Mouse (Mus musculus): ENCODE measurements around the gene Scfd2.

Gene Scfd2

GRCm38 (mm10) chr5:74365408-74365807 lies 166.2 kb downstream of the Scfd2 start:
- no peak for DNase-seq

- no peak for DNase-seq
Observed at GRCm38 (mm10) chr5:74363296-74363695, 168.3 kb downstream of the Scfd2 start.

- DNase-seq: no peak
Observed at GRCm38 (mm10) chr5:74361531-74361930, 170.0 kb downstream of the Scfd2 start.

GRCm38 (mm10) chr5:74358033-74358432 lies 173.5 kb downstream of the Scfd2 start:
- DNase-seq: peak; percentile 19

GRCm38 (mm10) chr5:74355416-74356177 lies 176.0 kb downstream of the Scfd2 start:
- no peak for DNase-seq

GRCm38 (mm10) chr5:74350909-74351308 lies 180.7 kb downstream of the Scfd2 start:
- DNase-seq: no peak

GRCm38 (mm10) chr5:74348079-74348870 lies 183.3 kb downstream of the Scfd2 start:
- DNase-seq: peak; percentile 52

GRCm38 (mm10) chr5:74343045-74343444 lies 188.5 kb downstream of the Scfd2 start:
- DNase-seq: no peak

GRCm38 (mm10) chr5:74342557-74342956 lies 189.0 kb downstream of the Scfd2 start:
- no peak for DNase-seq

- peak; percentile 12 for DNase-seq
Observed at GRCm38 (mm10) chr5:74337491-74337890, 194.1 kb downstream of the Scfd2 start.

GRCm38 (mm10) chr5:74336780-74337179 lies 194.8 kb downstream of the Scfd2 start:
- peak; percentile 39 for DNase-seq

GRCm38 (mm10) chr5:74333258-74333657 lies 198.3 kb downstream of the Scfd2 start:
- no peak for DNase-seq

GRCm38 (mm10) chr5:74326228-74326627 lies 205.3 kb downstream of the Scfd2 start:
- no peak for DNase-seq

GRCm38 (mm10) chr5:74321010-74321746 lies 210.4 kb downstream of the Scfd2 start:
- DNase-seq: no peak

GRCm38 (mm10) chr5:74319551-74319950 lies 212.0 kb downstream of the Scfd2 start:
- DNase-seq: no peak

GRCm38 (mm10) chr5:74317174-74317573 lies 214.4 kb downstream of the Scfd2 start:
- no peak for DNase-seq

GRCm38 (mm10) chr5:74316333-74316945 lies 215.1 kb downstream of the Scfd2 start:
- no peak for DNase-seq

- DNase-seq: peak; percentile 25
Observed at GRCm38 (mm10) chr5:74315471-74316245, 215.9 kb downstream of the Scfd2 start.

- DNase-seq: peak; percentile 78
Observed at GRCm38 (mm10) chr5:74314501-74314900, 217.1 kb downstream of the Scfd2 start.

GRCm38 (mm10) chr5:74313542-74313941 lies 218.0 kb downstream of the Scfd2 start:
- no peak for DNase-seq

- peak; percentile 13 for DNase-seq
Observed at GRCm38 (mm10) chr5:74311865-74312264, 219.7 kb downstream of the Scfd2 start.

GRCm38 (mm10) chr5:74311200-74311825 lies 220.2 kb downstream of the Scfd2 start:
- peak; percentile 84 for DNase-seq
